Mouse (Mus musculus) heart, postnatal 4 days (tissue): ENCODE measurements at regions not wholly inside any gene's neighbourhood (a gene's known extent, or its start where the extent isn't known, plus 50 kb on each side); places are given as distances from the start of the nearest gene placed in this dataset.

ENCODE experiments used
- DNase-seq: peaks from one replicate; pipeline ENCODE4 v3.0.0; 2021

DNA sequence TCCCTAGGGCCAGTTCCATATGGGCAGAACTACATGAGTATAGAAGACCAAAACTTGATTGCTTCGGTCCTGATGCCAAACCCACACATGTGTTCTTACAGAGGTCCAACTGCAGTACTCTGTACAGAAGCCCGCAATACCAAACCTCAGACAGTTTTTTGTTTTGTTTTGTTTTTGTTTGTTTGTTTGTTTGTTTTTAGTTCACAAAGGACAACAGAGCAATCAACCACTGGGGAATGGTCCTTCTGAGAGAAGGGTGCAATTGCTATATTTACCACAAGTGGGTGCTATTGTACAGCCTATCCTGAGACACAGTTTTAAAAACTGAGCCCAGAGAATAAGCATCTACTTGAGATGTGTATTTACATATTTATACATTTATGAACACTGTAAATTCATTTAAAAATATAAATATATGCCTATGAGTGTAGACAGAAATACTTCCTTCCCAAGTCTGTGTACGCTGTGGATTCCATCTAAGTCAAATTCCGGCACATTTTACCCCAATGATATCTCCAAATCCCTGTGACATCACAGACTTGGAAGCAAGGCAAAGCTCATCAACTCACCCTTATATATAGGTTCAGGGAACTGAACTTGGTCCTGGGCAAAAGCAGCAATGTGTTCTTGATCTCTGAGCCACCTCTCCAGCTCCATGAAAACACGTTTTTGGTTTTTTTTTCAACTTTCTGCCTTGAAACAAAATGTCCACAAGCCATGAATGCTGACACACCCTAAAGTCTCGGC is 101.3 kb upstream of the A26c2 start:
- peak; percentile 5 for DNase-seq

DNA sequence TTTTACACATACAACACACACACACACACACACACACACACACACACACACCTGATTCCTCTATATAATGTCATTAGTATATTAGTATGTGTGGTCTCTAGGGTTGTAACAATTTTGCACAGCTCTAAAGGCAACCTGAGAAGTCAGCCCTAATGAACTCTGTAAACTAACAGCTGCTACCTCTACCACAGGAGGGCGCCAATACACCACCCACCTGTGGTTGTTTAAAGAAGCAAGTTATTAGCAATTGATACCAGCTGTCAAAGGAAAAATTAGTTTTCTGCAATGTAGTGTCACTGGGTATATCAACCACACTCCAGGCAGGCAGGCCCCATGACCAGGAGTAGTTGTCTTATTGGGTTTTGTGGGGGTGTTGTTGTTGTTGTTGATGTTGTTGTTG is 98.8 kb upstream of the A26c2 start:
- peak; percentile 8 for DNase-seq

DNA sequence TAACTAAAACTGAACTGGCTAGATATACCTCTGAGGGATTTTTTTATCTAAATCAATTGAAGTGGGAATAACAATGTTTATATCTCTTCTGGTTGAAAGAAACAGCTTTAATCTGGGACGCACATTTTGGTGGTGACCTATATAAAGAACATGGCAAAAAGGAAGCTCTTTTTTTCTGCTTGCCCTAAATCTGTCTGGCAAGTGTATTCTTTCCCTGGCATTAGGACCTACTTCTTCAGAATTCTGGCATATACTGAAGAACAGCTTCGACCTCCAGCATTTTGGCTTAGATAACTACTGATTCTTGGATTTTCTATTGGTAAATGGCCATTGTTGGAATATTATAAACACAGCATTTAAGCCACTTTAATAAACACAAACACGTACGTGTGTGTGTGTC is 70.9 kb upstream of the A26c2 start:
- no peak for DNase-seq

DNA sequence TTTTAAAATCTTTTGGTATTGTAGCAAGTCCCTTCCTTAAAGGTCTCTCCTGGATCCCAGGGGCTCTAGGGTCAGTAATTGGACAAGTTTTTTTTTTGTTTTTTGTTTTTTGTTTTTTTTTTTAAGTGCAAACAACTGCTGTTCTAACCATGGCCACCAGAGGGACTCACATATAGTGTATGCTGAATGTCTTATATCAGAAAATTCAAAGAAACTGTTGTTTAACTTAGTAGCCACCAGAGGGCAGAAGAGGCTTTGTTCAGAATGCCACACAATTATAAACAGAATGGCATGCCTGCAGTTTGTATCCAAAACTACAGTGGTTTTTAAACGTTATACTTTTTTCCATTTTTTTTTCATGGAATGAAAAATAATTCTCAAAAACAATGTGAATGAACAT is 53.6 kb upstream of the A26c2 start:
- DNase-seq, result peak; percentile 7
